Mouse (Mus musculus) testis, adult 2 months (tissue): ENCODE results near the gene Rpn2. TPM values are rescaled to one million over a fixed set of nuclear protein-coding genes. Genes with fewer than 3 reads are reported as not detected.
A peak's percentile ranks its signal among the peaks of the same experiment; 100 is the strongest.

ENCODE experiments used
- H3K27ac ChIP-seq: fragments of 200-500 bp; 2 replicates; pipeline ENCODE4 v1.5.1; 2012; ENCODE audit warnings: low read depth, low read length; ENCODE audit not compliant: control insufficient read depth, insufficient read depth
- H3K27me3 ChIP-seq: fragments of 200-500 bp; 2 replicates; pipeline ENCODE4 v1.6.1; 2012; ENCODE audit warnings: mild to moderate bottlenecking, low read length, moderate library complexity; ENCODE audit not compliant: control insufficient read depth, insufficient read depth
- H3K36me3 ChIP-seq: fragments of 200-500 bp; 2 replicates; pipeline ENCODE4 v1.6.1; 2012; ENCODE audit warnings: mild to moderate bottlenecking, low read length; ENCODE audit not compliant: control insufficient read depth, insufficient read depth
- H3K4me1 ChIP-seq: fragments of 200-500 bp; 2 replicates; pipeline ENCODE4 v1.6.1; 2012; ENCODE audit warnings: low read length; ENCODE audit not compliant: control insufficient read depth, insufficient read depth
- H3K4me3 ChIP-seq: fragments of 200-500 bp; 2 replicates; pipeline ENCODE4 v1.5.1; 2012; ENCODE audit warnings: low read depth, mild to moderate bottlenecking, low read length, moderate library complexity, mixed read lengths; ENCODE audit not compliant: control insufficient read depth
- CTCF ChIP-seq: fragments of 200-500 bp; IDR thresholded peaks from 2 replicates; pipeline ENCODE4 v1.5.1; 2012; ENCODE audit warnings: low read depth, mild to moderate bottlenecking, inconsistent platforms, low read length, moderate library complexity; ENCODE audit not compliant: control insufficient read depth, insufficient read depth, insufficient replicate concordance
- POLR2A ChIP-seq: fragments of 200-500 bp; IDR thresholded peaks from 2 replicates; pipeline ENCODE4 v1.6.1; 2012; ENCODE audit warnings: low read depth, mild to moderate bottlenecking, inconsistent platforms, low read length, moderate library complexity; ENCODE audit not compliant: control insufficient read depth
- polyA plus RNA-seq: library from polyadenylated mRNA; depleted of rRNA; stranded (reverse); fragments of >200 nt; gene quantifications from 2 replicates; pipeline ENCODE4 v1.2.3, GENCODE M21; 2012

Rpn2 gene
- polyA plus RNA-seq, 1 experiment = 406 TPM

- H3K36me3 ChIP-seq = no peaks in the 10 kb centered on the region
- H3K4me1 ChIP-seq = no peaks in the 10 kb centered on the region
- H3K27me3 ChIP-seq = no peaks in the 10 kb centered on the region
- H3K27ac ChIP-seq = no peak overlapping the region
- no peak overlapping the region for H3K4me3 ChIP-seq
- TF ChIP-seq CTCF (no peak), POLR2A (no peak)
These were observed 16.3 kb upstream of the Rpn2 start for GRCm38 (mm10) chr2:157262506-157262905.

- Histone ChIP-seq H3K36me3 (no peaks in the 10 kb centered on the region), H3K4me1 (no peaks in the 10 kb centered on the region), H3K27me3 (no peaks in the 10 kb centered on the region), H3K27ac (no peak overlapping the region), H3K4me3 (no peak overlapping the region)
- TF ChIP-seq CTCF (no peak), POLR2A (no peak)
These were observed 15.7 kb upstream of the Rpn2 start for GRCm38 (mm10) chr2:157263101-157263500.

GRCm38 (mm10) chr2:157263832-157264231, 15.0 kb upstream of the Rpn2 start:
- no peak overlapping the region for H3K4me3 ChIP-seq
- no peak for TF ChIP-seq CTCF
- no peak for TF ChIP-seq POLR2A

GRCm38 (mm10) chr2:157279416-157279800, 591 bp downstream of the Rpn2 start, which contains the start of gene Mroh8:
Mroh8 (minus strand) TSS chr2:157279549.
- Histone ChIP-seq H3K27me3 (no peaks in the 10 kb centered on the region), H3K4me3 (peak within 1 kb of the TSS; percentile 95), H3K27ac (peak within 1 kb of the TSS; percentile 98), H3K4me1 (peaks cover 5% of the 10 kb centered on the region; the same call in 1 of the 2 replicates), H3K36me3 (no peaks in the 10 kb centered on the region; the same call in 1 of the 2 replicates)
- TF ChIP-seq POLR2A = peak; percentile 78
- no peak for TF ChIP-seq CTCF

More at GRCm38 (mm10) chr2:157263832-157264231, 15.0 kb upstream of the Rpn2 start:
- no peaks in the 10 kb centered on the region for H3K4me1 ChIP-seq
- H3K27me3 ChIP-seq = no peaks in the 10 kb centered on the region
- no peaks in the 10 kb centered on the region for H3K36me3 ChIP-seq
- no peak overlapping the region for H3K27ac ChIP-seq

- no peaks in the 10 kb centered on the region for H3K27me3 ChIP-seq
- no peak overlapping the region for H3K4me3 ChIP-seq
- TF ChIP-seq POLR2A (no peak), CTCF (no peak)
- peaks cover 2% of the 10 kb centered on the region; the same call in 1 of the 2 replicates for H3K4me1 ChIP-seq
- H3K36me3 ChIP-seq = peaks cover 1% of the 10 kb centered on the region
- no peak overlapping the region for H3K27ac ChIP-seq
These were observed 4.5 kb downstream of the Rpn2 start for GRCm38 (mm10) chr2:157283321-157283720.

GRCm38 (mm10) chr2:157287542-157287941, 8.7 kb downstream of the Rpn2 start:
- no peaks in the 10 kb centered on the region for H3K4me1 ChIP-seq
- TF ChIP-seq POLR2A (no peak), CTCF (no peak)
- H3K36me3 ChIP-seq = peaks cover 6% of the 10 kb centered on the region

GRCm38 (mm10) chr2:157288996-157289395, 10.2 kb downstream of the Rpn2 start:
- TF ChIP-seq POLR2A = no peak
- TF ChIP-seq CTCF = no peak
- no peaks in the 10 kb centered on the region for H3K4me1 ChIP-seq
- H3K27me3 ChIP-seq = no peaks in the 10 kb centered on the region
- H3K4me3 ChIP-seq = no peak overlapping the region
- no peak overlapping the region for H3K27ac ChIP-seq
- peaks cover 6% of the 10 kb centered on the region for H3K36me3 ChIP-seq

More at GRCm38 (mm10) chr2:157287542-157287941, 8.7 kb downstream of the Rpn2 start:
- no peak overlapping the region for H3K4me3 ChIP-seq
- H3K27me3 ChIP-seq = no peaks in the 10 kb centered on the region
- H3K27ac ChIP-seq = no peak overlapping the region
